Mouse (Mus musculus) erythroid progenitor cell, adult 5-6 weeks (primary cell): ENCODE measurements around the gene Fmnl3. TPM values are rescaled to one million over a fixed set of nuclear protein-coding genes. Genes with fewer than 3 reads are reported as not detected.

Experiments
- ATAC-seq: replicated peaks from 2 replicates; pipeline ENCODE4 v1.8.0; 2016; ENCODE audit warnings: moderate number of reproducible peaks, mild to moderate bottlenecking, moderate TSS enrichment, inconsistent platforms; ENCODE audit not compliant: poor library complexity, low FRiP score, severe bottlenecking
- total RNA-seq, 2 experiments: library from RNA; stranded (forward) in 1 of 2; stranded (reverse) in 1 of 2; fragments of 150-400 nt in 1 of 2; fragments of 186-747, 209-891 nt in 1 of 2; gene quantifications; 2 replicates each; pipeline versions ENCODE4 v1.2.3 to v1.2.4; 2015 to 2017; ENCODE audit warnings: low replicate concordance in 2 of 2

Fmnl3 gene
- total RNA-seq, 2 experiments from 2014 or later, result 1.5 to 5.0 TPM

DNA sequence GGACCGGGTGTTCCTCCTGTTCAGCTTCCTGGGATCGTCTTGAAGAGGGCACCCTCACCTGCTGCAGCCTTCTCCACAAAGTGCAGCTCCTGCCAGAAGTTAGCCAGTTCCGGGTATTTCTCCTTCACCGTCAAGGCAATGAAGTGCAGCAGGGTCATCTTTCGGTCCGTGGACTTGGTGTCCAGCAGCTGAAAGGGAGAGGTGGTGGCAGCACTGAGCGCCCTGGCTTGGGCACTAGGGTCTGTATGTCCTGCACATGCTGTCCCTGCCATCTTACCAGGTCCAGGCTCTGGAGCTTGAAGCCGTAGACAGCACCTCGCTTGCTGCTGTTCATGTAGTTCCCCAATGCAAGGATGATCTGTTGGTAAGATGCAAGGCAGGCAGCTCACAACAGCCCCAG lies 49.3 kb downstream of the Fmnl3 start:
- ATAC-seq, result no peak

DNA sequence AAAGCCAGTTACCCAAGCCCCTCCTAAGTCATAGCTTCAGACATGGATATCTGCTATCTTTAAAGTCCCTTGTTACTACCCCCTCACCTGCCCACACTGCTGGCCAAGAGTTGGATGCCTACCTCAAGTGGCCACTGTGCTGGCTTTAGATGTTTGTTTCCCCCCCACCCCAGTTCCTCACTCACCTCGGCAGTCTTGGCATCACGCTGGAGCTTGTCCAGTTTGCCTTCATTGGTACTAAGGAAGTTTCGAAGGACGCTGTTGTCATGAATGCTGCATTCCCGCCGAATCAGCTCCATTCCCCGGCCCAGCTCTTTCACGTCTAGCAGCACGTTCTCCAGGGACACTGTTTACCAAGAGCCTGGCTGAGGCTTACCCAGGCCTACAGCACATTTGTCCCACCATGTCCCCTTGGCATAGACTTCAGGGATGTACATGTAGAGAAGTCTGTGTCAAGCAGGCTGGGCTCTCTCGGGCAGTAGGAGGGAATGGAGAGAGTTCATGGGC lies 50.1 kb downstream of the Fmnl3 start:
- no peak for ATAC-seq

- ATAC-seq, result no peak
These were observed 50.8 kb downstream of the Fmnl3 start for GRCm38 (mm10) chr15:99319411-99319871.

- ATAC-seq, result no peak
These were observed 51.3 kb downstream of the Fmnl3 start for GRCm38 (mm10) chr15:99318861-99319410.

- no peak for ATAC-seq
These were observed 52.2 kb downstream of the Fmnl3 start for GRCm38 (mm10) chr15:99318071-99318470.

DNA sequence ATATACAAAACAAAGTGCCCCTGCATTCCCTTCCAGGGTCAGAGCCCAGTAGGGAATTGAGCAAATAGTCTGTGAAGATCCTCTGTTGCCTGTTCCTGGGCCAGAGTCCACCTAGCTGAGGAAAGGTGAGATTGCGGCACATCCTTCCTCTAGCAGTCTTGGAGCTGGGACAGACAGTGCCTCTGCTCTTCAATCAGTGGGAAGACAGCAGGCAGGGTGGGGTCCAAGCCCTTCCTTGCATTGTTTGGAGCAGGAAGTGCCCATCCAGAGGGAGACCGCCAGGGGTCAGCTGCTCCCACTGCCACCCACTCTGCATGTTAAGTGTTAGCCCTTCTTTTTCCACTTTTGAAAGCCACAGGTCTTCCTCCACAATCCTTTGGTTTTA lies 53.0 kb downstream of the Fmnl3 start:
- ATAC-seq, result no peak

DNA sequence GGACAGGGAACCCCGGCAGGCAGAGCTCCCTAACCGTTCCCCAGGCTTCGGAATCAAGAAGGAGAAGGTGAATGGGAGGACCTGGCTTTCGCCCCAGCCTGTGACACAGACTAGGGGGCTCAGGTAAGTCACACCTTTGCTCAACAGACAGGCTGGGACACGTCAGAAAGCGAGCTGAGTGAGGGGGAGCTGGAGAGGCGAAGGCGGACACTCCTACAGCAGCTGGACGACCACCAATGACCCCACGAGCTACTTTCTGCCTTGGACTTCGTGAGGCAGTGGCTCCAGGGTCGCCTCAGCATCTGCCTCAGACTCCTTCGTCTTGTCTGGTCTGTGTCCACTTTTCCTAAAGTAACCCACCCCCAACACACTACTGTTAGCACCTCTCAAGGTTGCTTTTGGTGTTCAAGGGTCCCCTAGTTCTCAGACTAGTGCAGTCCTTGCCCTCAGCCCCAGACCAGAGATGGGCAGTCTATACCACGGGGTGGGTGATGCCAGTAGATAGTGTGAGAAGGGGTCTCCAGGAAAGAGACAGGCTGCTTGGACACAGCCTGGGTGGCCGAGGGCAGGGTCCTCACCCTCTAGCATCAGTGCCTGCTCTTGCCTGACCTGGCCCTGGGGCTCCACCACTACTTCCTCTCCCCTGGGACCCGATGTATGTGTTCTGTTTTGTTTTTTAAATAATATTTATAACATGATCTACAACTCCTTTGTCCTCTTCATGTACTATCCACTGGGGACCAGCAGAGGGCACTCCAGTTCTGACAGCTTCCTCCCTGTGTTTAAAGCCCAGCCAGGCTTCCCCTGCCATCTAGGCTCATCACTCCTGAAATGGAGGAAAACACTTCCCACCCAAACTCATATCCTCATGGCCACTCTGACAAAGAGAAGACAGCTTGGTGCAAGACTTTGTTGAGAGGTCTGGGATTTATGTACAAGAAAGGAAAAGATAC lies 53.7 kb downstream of the Fmnl3 start:
- ATAC-seq, result no peak

- ATAC-seq, result 0 out of 2 replicates have a peak, but pooled peaks have one; percentile 33
These were observed 55.4 kb downstream of the Fmnl3 start for GRCm38 (mm10) chr15:99314891-99315290.

GRCm38 (mm10) chr15:99310617-99311016 lies 59.7 kb downstream of the Fmnl3 start:
- ATAC-seq, result no peak

DNA sequence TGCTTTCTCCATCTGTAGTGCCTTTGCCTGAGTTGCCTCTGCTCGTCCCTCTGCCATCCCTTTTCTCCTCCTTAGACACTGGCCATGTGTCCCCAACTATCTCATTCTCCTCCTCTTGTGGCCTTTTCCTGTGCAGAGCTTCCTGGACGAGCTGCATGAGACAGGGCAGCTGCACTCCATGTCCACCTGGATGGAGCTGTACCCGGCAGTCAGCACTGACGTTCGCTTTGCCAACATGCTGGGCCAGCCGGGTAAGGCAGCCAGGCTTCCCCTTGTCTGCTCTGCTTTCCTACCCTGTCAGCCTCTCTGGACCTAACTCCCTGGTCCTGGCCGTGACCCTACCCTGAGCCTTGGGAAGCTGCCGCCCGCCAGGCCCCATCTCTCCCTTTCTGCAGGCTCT lies 60.7 kb downstream of the Fmnl3 start:
- ATAC-seq, result no peak

DNA sequence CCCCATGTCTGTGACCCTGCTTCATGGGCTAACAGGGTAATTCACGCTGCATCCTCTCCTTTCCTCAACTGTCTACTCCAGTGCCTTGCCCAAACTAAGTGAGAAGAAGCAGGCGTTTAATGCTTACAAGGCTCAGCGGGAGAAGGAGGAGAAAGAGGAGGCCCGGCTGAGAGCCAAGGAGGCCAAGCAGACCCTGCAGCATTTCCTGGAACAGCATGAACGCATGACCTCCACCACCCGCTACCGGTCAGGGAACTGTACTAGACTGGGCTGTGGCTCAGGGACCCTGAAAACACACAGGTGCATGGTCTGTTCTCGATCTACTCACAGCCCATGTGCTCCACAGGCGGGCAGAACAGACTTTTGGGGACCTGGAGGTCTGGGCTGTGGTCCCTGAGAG lies 62.8 kb downstream of the Fmnl3 start:
- no peak for ATAC-seq

GRCm38 (mm10) chr15:99296213-99296612 lies 74.1 kb downstream of the Fmnl3 start:
- ATAC-seq, result no peak

DNA sequence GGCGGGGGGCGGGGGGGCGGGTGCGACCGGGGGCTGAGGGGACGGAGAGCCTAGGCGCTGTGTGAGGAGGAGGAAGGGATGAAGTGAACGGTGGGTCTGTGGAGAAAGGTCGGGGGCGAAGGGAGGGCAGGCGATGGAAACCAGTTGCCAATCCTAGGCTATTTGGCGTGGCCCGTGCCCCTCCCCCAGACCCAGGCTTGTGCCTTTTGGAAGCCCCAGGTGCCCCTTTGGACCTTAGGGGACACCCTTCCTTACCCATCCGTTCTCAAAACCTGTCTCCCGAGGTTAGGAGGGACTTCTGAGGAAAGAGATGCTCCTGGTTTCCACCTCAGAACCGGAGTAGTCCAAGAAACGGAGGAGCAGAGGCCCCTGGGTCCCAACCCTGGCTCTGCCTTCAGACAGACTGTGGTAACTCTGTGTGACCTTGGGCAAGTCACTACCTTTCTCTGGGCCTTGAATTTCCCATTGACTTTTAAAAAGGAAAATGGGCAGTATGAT lies 74.7 kb downstream of the Fmnl3 start, which contains the start of gene Fam186b:
Fam186b (minus strand) TSS at position 405 of the 498 bp plus-strand sequence.
- ATAC-seq, result no peak

- ATAC-seq, result peak; percentile 90
These were observed 75.4 kb downstream of the Fmnl3 start, which contains the start of gene Prpf40b for GRCm38 (mm10) chr15:99294813-99295374. Gene Prpf40b, plus strand, starts transcription at chr15:99295087.

GRCm38 (mm10) chr15:99294287-99294686 lies 76.0 kb downstream of the Fmnl3 start:
- ATAC-seq, result no peak

DNA sequence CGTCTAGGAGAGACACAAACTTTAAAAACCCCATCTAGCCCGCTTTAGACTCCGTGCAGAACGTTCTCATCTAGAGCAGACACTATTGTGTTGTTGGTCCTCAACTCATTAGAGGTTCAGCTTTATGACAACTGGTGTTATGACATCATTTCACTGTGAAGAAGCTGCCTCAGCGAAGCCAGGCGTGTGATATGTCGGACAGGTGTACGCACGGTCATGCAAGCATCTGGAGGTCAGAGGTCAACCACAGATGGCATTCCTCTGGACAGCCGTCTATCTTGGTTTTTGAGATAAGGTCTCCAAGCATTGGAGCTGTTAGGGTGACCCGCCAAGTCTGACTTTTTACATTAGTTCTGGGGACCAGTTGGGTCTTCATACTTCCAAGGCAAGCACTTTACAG lies 79.7 kb downstream of the Fmnl3 start:
- no peak for ATAC-seq

GRCm38 (mm10) chr15:99285189-99285535 lies 85.1 kb downstream of the Fmnl3 start:
- ATAC-seq, result no peak

GRCm38 (mm10) chr15:99284527-99285188 lies 85.6 kb downstream of the Fmnl3 start:
- no peak for ATAC-seq

- no peak for ATAC-seq
These were observed 86.8 kb downstream of the Fmnl3 start for GRCm38 (mm10) chr15:99283456-99283855.

DNA sequence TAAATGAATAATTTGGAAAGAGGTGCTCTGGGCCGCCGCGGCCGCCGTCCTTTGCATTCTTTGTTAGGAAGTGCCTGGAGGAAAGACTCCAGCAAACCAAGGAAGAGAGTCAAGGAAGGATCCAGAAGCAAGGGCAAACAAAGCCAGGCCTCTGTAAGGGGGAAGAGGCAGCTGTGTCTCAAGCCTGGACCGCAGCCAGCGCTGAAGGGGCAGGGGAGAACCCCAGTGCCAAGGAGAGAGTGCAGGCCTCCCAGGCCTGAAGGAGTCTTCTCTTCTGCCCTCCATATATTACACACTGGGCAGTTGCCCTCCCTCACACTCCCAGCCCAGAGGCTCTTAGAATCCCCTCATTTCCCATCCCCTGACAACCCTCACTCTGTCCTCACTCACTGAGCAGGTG lies 92.0 kb downstream of the Fmnl3 start:
- no peak for ATAC-seq
